Comparison of ENCODE assay signal across 18 mouse cellular contexts in genomic region chr4:64535554-64536253, GRCm38 (mm10).
DNase-seq lines count a peak whose midpoint lies in the region; ATAC-seq lines count a peak whose summit lies in the region.
"Had no signal": no experiment of that assay in that cellular context is flagged by ENCODE, and none has a peak within 500 bp of the region (broad histone marks: within the 10 kb centered on the region; RNA-seq: fewer than 3 reads in every experiment).

No protein-coding gene starts in this region.

- H3K27me3 ChIP-seq in neural tube, embryonic 12.5 days (replicated peaks) = no peaks in the 10 kb centered on the region
- H3K27me3 ChIP-seq: liver, embryonic 15.5 days; stomach, embryonic 15.5 days had no signal

- ATAC-seq in neural tube, embryonic 12.5 days (ENCODE audit: low FRiP score, low read depth) = 0 out of 2 replicates have a peak, but pooled peaks have one; percentile 13
- ATAC-seq in megakaryocyte, adult 5-6 weeks (ENCODE audit: poor library complexity, severe bottlenecking) = no peak
- ATAC-seq: forebrain, embryonic 16.5 days had no signal

- intact Hi-C loops in heart, postnatal 36 days (cut with DNase I) = loop anchor here (10.0 kb wide), 1 partner anchor 589 kb away; the partner anchor contains the start of gene Pappa

- 70% methylated on average over 6 of the region's 6 CpGs for WGBS in neural tube, embryonic 12.5 days

- peak; percentile 4 for DNase-seq in heart, postnatal 4 days
- no peak for DNase-seq in heart, postnatal 36 days
- DNase-seq in neural tube, embryonic 10.5 days (ENCODE audit: extremely low spot score, low spot score) = no peak
- peak; percentile 30 for DNase-seq in kidney, postnatal 14 days
- no peak for DNase-seq in frontal cortex, postnatal 14 days (ENCODE audit: low spot score in 2 of 2)
- DNase-seq: cerebellum, adult 8-10 months; gastrocnemius, adult 2 months; heart, adult 18-20 months; layer of hippocampus, postnatal 36 days; lung, postnatal 14 days; spleen, adult 18-20 months; thymus, postnatal 14 days had no signal

- no peak overlapping the region for H3K4me2 ChIP-seq in neural tube, embryonic 12.5 days (replicated peaks)
- H3K4me2 ChIP-seq: liver, embryonic 15.5 days; stomach, embryonic 15.5 days had no signal

- H3K9ac ChIP-seq in neural tube, embryonic 12.5 days = no peak overlapping the region
- H3K9ac ChIP-seq: liver, embryonic 15.5 days; stomach, embryonic 15.5 days had no signal

- H3K36me3 ChIP-seq in neural tube, embryonic 12.5 days = no peaks in the 10 kb centered on the region
- H3K36me3 ChIP-seq: hindbrain, embryonic 10.5 days; liver, embryonic 15.5 days; stomach, embryonic 15.5 days had no signal

- H3K4me1 ChIP-seq in neural tube, embryonic 12.5 days = no peaks in the 10 kb centered on the region
- H3K4me1 ChIP-seq: hindbrain, embryonic 10.5 days; liver, embryonic 15.5 days; stomach, embryonic 15.5 days had no signal

- no peak overlapping the region for H3K4me3 ChIP-seq in neural tube, embryonic 12.5 days
- H3K4me3 ChIP-seq: gastrocnemius, adult 2 months; hindbrain, embryonic 10.5 days; liver, embryonic 15.5 days; stomach, embryonic 15.5 days had no signal

- H3K9me3 ChIP-seq in neural tube, embryonic 12.5 days = no peaks in the 10 kb centered on the region
- H3K9me3 ChIP-seq: hindbrain, embryonic 10.5 days; liver, embryonic 15.5 days; stomach, embryonic 15.5 days had no signal

- no peak overlapping the region for H3K27ac ChIP-seq in neural tube, embryonic 12.5 days
- H3K27ac ChIP-seq: gastrocnemius, adult 2 months; hindbrain, embryonic 10.5 days; liver, embryonic 15.5 days; stomach, embryonic 15.5 days had no signal

Comparison
In these comparisons a context has a peak if more than half of its experiments do, and no peak if none do; other contexts are left out.
1. DNase-seq: peak in heart, postnatal 4 days (single experiment) and kidney, postnatal 14 days (single experiment); none in heart, postnatal 36 days (0 of 2), neural tube, embryonic 10.5 days (single experiment) and frontal cortex, postnatal 14 days (0 of 2).